Mouse (Mus musculus): ENCODE results near the gene Cldn7. TPM values are rescaled to one million over a fixed set of nuclear protein-coding genes. Genes with fewer than 3 reads are reported as not detected.

Gene Cldn7
- polyA plus RNA-seq, 1 experiment: not detected

- Histone ChIP-seq H3ac (ENCODE audit: control insufficient read depth, insufficient read length) (no peak overlapping the region), H3K36me3 (ENCODE audit: control insufficient read depth, insufficient read depth) (no peaks in the 10 kb centered on the region), H3K4me3 (no peak overlapping the region), H3K27me3 (ENCODE audit: control insufficient read depth, insufficient read depth, insufficient read length) (peaks cover 41% of the 10 kb centered on the region), H3K79me2 (ENCODE audit: control insufficient read depth, insufficient read depth) (no peaks in the 10 kb centered on the region), H3K4me2 (ENCODE audit: low read depth) (peak overlapping the region; percentile 90)
- TF ChIP-seq POLR2A (IDR thresholded peaks at IDR 0.05; ENCODE audit: insufficient read length, low read depth): no peak
These were observed 29.9 kb upstream of the Cldn7 start for GRCm38 (mm10) chr11:69934681-69935080.

GRCm38 (mm10) chr11:69935137-69935879, 29.3 kb upstream of the Cldn7 start, which contains the start of gene Ybx2:
Gene Ybx2, plus strand, starts transcription at chr11:69935796.
- peak within 1 kb of the TSS; percentile 6 for H3ac ChIP-seq (ENCODE audit: control insufficient read depth, insufficient read length)
- no peaks in the 10 kb centered on the region for H3K36me3 ChIP-seq (ENCODE audit: control insufficient read depth, insufficient read depth)
- H3K27me3 ChIP-seq (ENCODE audit: control insufficient read depth, insufficient read depth, insufficient read length): peaks cover 44% of the 10 kb centered on the region
- H3K79me2 ChIP-seq (ENCODE audit: control insufficient read depth, insufficient read depth): no peaks in the 10 kb centered on the region
- no peak for TF ChIP-seq MYOD1 (IDR thresholded peaks at IDR 0.05; ENCODE audit: control insufficient read depth in 1 of 3, insufficient read length in 2 of 3, low read depth in 2 of 3)
- TF ChIP-seq TCF3 (IDR thresholded peaks at IDR 0.05; ENCODE audit: insufficient read length, low read depth): no peak
- peak; percentile 90 for TF ChIP-seq E2F4 (IDR thresholded peaks at IDR 0.05; ENCODE audit: insufficient read depth)
- TF ChIP-seq USF1 (IDR thresholded peaks at IDR 0.05; ENCODE audit: low read depth): peak; percentile 88
- TF ChIP-seq POLR2AphosphoS2 (IDR thresholded peaks at IDR 0.05; ENCODE audit: insufficient read length, low read depth): no peak
- peak within 1 kb of the TSS; percentile 90 for H3K4me2 ChIP-seq (ENCODE audit: low read depth)
- H3K4me3 ChIP-seq: no peak within 1 kb of the TSS

GRCm38 (mm10) chr11:69936156-69936555, 28.4 kb upstream of the Cldn7 start:
- no peak for TF ChIP-seq E2F4 (IDR thresholded peaks at IDR 0.05; ENCODE audit: insufficient read depth)
- no peak for TF ChIP-seq TCF3 (IDR thresholded peaks at IDR 0.05; ENCODE audit: insufficient read length, low read depth)
- TF ChIP-seq SRF (IDR thresholded peaks at IDR 0.05; ENCODE audit: control insufficient read depth, insufficient read length, low read depth): no peak
- no peak for TF ChIP-seq MYOG (IDR thresholded peaks at IDR 0.05; ENCODE audit: control insufficient read depth in 1 of 3, insufficient read depth in 1 of 3, insufficient read length in 2 of 3, low read depth in 2 of 3)
- no peak for TF ChIP-seq TCF12 (IDR thresholded peaks at IDR 0.05; ENCODE audit: insufficient read depth, poor library complexity, severe bottlenecking)
- TF ChIP-seq POLR2A (IDR thresholded peaks at IDR 0.05; ENCODE audit: insufficient read length, low read depth): no peak
- TF ChIP-seq CEBPB (IDR thresholded peaks at IDR 0.05; ENCODE audit: insufficient read depth, poor library complexity, severe bottlenecking): no peak
- no peak for TF ChIP-seq REST (IDR thresholded peaks at IDR 0.05; ENCODE audit: insufficient read depth, insufficient read length)
- no peak for TF ChIP-seq USF1 (IDR thresholded peaks at IDR 0.05; ENCODE audit: low read depth)
- Histone ChIP-seq H3K27me3 (ENCODE audit: control insufficient read depth, insufficient read depth, insufficient read length) (peaks cover 48% of the 10 kb centered on the region), H3K79me2 (ENCODE audit: control insufficient read depth, insufficient read depth) (no peaks in the 10 kb centered on the region), H3K4me3 (no peak overlapping the region), H3ac (ENCODE audit: control insufficient read depth, insufficient read length) (no peak overlapping the region), H3K4me2 (ENCODE audit: low read depth) (no peak overlapping the region), H3K36me3 (ENCODE audit: control insufficient read depth, insufficient read depth) (no peaks in the 10 kb centered on the region)

- Histone ChIP-seq H3K79me2 (ENCODE audit: control insufficient read depth, insufficient read depth) (no peaks in the 10 kb centered on the region), H3K27me3 (ENCODE audit: control insufficient read depth, insufficient read depth, insufficient read length) (peaks cover 48% of the 10 kb centered on the region), H3K36me3 (ENCODE audit: control insufficient read depth, insufficient read depth) (no peaks in the 10 kb centered on the region), H3K4me3 (no peak overlapping the region), H3K4me2 (ENCODE audit: low read depth) (no peak overlapping the region), H3ac (ENCODE audit: control insufficient read depth, insufficient read length) (no peak overlapping the region)
- no peak for TF ChIP-seq POLR2AphosphoS2 (IDR thresholded peaks at IDR 0.05; ENCODE audit: insufficient read length, low read depth)
- TF ChIP-seq TCF3 (IDR thresholded peaks at IDR 0.05; ENCODE audit: insufficient read length, low read depth): no peak
- TF ChIP-seq POLR2A (IDR thresholded peaks at IDR 0.05; ENCODE audit: insufficient read length, low read depth): no peak
- no peak for TF ChIP-seq SRF (IDR thresholded peaks at IDR 0.05; ENCODE audit: control insufficient read depth, insufficient read length, low read depth)
- TF ChIP-seq E2F4 (IDR thresholded peaks at IDR 0.05; ENCODE audit: insufficient read depth): no peak
These were observed 27.7 kb upstream of the Cldn7 start for GRCm38 (mm10) chr11:69936714-69937347.

GRCm38 (mm10) chr11:69937385-69937784, 27.2 kb upstream of the Cldn7 start:
- no peak overlapping the region for H3K4me2 ChIP-seq (ENCODE audit: low read depth)
- TF ChIP-seq USF1 (IDR thresholded peaks at IDR 0.05; ENCODE audit: low read depth): no peak
- TF ChIP-seq MAX (IDR thresholded peaks at IDR 0.05; ENCODE audit: low read depth): no peak
- no peak for TF ChIP-seq POLR2A (IDR thresholded peaks at IDR 0.05; ENCODE audit: insufficient read length, low read depth)
- TF ChIP-seq CEBPB (IDR thresholded peaks at IDR 0.05; ENCODE audit: insufficient read depth, poor library complexity, severe bottlenecking): no peak
- no peak for TF ChIP-seq TCF3 (IDR thresholded peaks at IDR 0.05; ENCODE audit: insufficient read length, low read depth)
- no peak for TF ChIP-seq POLR2AphosphoS2 (IDR thresholded peaks at IDR 0.05; ENCODE audit: insufficient read length, low read depth)
- TF ChIP-seq TCF12 (IDR thresholded peaks at IDR 0.05; ENCODE audit: insufficient read depth, poor library complexity, severe bottlenecking): no peak
- TF ChIP-seq SRF (IDR thresholded peaks at IDR 0.05; ENCODE audit: control insufficient read depth, insufficient read length, low read depth): no peak
- TF ChIP-seq MYOD1 (IDR thresholded peaks at IDR 0.05; ENCODE audit: control insufficient read depth in 1 of 3, insufficient read length in 2 of 3, low read depth in 2 of 3): no peak
- no peak for TF ChIP-seq REST (IDR thresholded peaks at IDR 0.05; ENCODE audit: insufficient read depth, insufficient read length)
- no peak for TF ChIP-seq MYOG (IDR thresholded peaks at IDR 0.05; ENCODE audit: control insufficient read depth in 1 of 3, insufficient read depth in 1 of 3, insufficient read length in 2 of 3, low read depth in 2 of 3)
- H3K27me3 ChIP-seq (ENCODE audit: control insufficient read depth, insufficient read depth, insufficient read length): peaks cover 48% of the 10 kb centered on the region
- no peaks in the 10 kb centered on the region for H3K79me2 ChIP-seq (ENCODE audit: control insufficient read depth, insufficient read depth)
- H3K4me3 ChIP-seq: no peak overlapping the region
- no peak overlapping the region for H3ac ChIP-seq (ENCODE audit: control insufficient read depth, insufficient read length)
- no peaks in the 10 kb centered on the region for H3K36me3 ChIP-seq (ENCODE audit: control insufficient read depth, insufficient read depth)
